Mouse (Mus musculus): ENCODE measurements around the gene Copz1. TPM values are rescaled to one million over a fixed set of nuclear protein-coding genes. Genes with fewer than 3 reads are reported as not detected.

The Copz1 gene
- polyA plus RNA-seq, 1 experiment from 2014 or later, result 289 TPM

DNA sequence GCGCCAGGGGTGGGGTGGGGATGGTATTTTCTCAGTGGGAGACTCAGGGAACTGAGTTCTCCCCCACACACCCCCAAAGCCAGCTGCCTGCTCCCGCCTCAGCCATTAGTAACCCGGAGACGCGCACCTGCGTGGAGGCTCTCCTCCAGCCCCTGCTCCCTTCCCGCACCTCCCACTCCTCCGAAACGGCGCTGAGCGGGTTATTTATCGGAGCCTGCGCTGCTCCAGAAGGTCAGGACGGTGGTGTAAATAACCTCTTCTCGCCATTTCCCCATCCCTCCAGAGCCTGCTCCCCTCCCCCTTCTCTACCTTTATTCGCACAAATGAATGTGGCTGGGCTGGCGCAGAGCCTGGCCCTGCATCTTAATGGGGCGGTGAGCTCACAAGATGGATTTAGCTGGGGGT lies 27.6 kb downstream of the Copz1 start:
- WGBS, result 6% methylated on average over 18 of the region's 18 CpGs
- ATAC-seq (ENCODE audit: insufficient number of reproducible peaks, insufficient read depth, low FRiP score, low read depth), result peak; percentile 5; the same call in 1 of the 2 replicates

DNA sequence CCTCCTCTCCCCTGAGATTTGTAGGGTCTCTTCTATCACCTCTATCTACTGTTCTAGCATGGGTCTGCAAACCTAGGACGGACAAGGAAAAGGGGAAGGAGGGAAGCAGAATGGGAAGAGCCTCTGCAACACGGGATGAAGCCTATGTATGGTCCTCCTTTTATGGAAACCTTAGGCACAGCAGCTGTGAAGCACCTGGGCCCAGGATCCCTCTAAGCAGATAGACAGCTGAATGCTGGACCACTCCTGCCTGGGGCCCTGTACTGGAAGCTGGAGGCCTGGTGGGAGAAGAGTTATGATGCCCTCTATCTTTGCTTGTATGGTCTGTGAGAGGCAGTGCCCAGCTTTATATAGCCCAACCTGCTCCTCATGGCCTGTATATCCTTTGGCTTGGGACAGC lies 28.0 kb downstream of the Copz1 start:
- H3K9me3 ChIP-seq (ENCODE audit: control insufficient read depth, low read depth, low read length), result no peaks in the 10 kb centered on the region
- no peaks in the 10 kb centered on the region for H3K27me3 ChIP-seq (ENCODE audit: control insufficient read depth, insufficient read depth, low read length)
- H3K4me1 ChIP-seq (ENCODE audit: control insufficient read depth, insufficient read depth, low read length), result peaks cover 63% of the 10 kb centered on the region
- H3K9ac ChIP-seq (replicated peaks; ENCODE audit: low read depth, low read length), result no peak overlapping the region
- H3K36me3 ChIP-seq (ENCODE audit: control insufficient read depth, insufficient read depth, low read length), result peaks cover 24% of the 10 kb centered on the region; the same call in 1 of the 2 replicates
- 15% methylated on average over 2 of the region's 2 CpGs for WGBS
- no peak for ATAC-seq (ENCODE audit: insufficient number of reproducible peaks, insufficient read depth, low FRiP score, low read depth)
- H3K4me2 ChIP-seq (replicated peaks; ENCODE audit: low read depth, low read length), result peak overlapping the region; percentile 30
- H3K4me3 ChIP-seq (ENCODE audit: low read depth, low read length), result no peak overlapping the region
- peak overlapping the region; percentile 90 for H3K27ac ChIP-seq (ENCODE audit: low read length)

More for the DNA sequence above, 27.6 kb downstream of the Copz1 start:
- H3K4me3 ChIP-seq (ENCODE audit: low read depth, low read length), result no peak overlapping the region
- H3K36me3 ChIP-seq (ENCODE audit: control insufficient read depth, insufficient read depth, low read length), result peaks cover 28% of the 10 kb centered on the region; the same call in 1 of the 2 replicates
- no peak overlapping the region for H3K9ac ChIP-seq (replicated peaks; ENCODE audit: low read depth, low read length)
- H3K27ac ChIP-seq (ENCODE audit: low read length), result peak overlapping the region; percentile 90
- no peaks in the 10 kb centered on the region for H3K27me3 ChIP-seq (ENCODE audit: control insufficient read depth, insufficient read depth, low read length)
- H3K9me3 ChIP-seq (ENCODE audit: control insufficient read depth, low read depth, low read length), result no peaks in the 10 kb centered on the region
- H3K4me1 ChIP-seq (ENCODE audit: control insufficient read depth, insufficient read depth, low read length), result peaks cover 63% of the 10 kb centered on the region
- peak overlapping the region; percentile 30 for H3K4me2 ChIP-seq (replicated peaks; ENCODE audit: low read depth, low read length)

DNA sequence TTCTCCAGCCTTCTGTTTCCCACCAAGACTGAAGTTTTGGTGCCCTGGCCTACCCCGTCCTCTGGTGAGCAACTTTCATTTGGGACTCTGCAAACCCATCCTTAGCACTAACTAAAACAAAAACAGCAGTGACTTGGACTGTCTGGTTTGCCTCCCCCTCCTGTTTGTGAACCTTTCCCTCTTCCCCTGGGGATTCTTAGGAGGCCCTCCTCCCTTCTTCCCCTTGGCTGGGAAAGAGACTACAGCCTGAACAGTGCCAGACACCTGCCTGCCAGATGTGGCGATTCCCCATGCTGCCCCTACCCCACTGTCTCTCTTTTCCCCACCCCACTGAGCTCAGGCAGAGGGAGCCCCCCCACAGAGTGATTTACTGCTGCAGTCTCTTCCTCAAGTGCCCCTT lies 28.5 kb downstream of the Copz1 start:
- WGBS, result 37% methylated on average over 2 of the region's 2 CpGs
- Histone ChIP-seq H3K9me3 (ENCODE audit: control insufficient read depth, low read depth, low read length) (no peaks in the 10 kb centered on the region), H3K9ac (replicated peaks; ENCODE audit: low read depth, low read length) (no peak overlapping the region), H3K4me1 (ENCODE audit: control insufficient read depth, insufficient read depth, low read length) (peaks cover 64% of the 10 kb centered on the region), H3K36me3 (ENCODE audit: control insufficient read depth, insufficient read depth, low read length) (peaks cover 24% of the 10 kb centered on the region; the same call in 1 of the 2 replicates), H3K4me3 (ENCODE audit: low read depth, low read length) (no peak overlapping the region), H3K27ac (ENCODE audit: low read length) (peak overlapping the region; percentile 90), H3K4me2 (replicated peaks; ENCODE audit: low read depth, low read length) (no peak overlapping the region), H3K27me3 (ENCODE audit: control insufficient read depth, insufficient read depth, low read length) (no peaks in the 10 kb centered on the region)
- no peak for ATAC-seq (ENCODE audit: insufficient number of reproducible peaks, insufficient read depth, low FRiP score, low read depth)

DNA sequence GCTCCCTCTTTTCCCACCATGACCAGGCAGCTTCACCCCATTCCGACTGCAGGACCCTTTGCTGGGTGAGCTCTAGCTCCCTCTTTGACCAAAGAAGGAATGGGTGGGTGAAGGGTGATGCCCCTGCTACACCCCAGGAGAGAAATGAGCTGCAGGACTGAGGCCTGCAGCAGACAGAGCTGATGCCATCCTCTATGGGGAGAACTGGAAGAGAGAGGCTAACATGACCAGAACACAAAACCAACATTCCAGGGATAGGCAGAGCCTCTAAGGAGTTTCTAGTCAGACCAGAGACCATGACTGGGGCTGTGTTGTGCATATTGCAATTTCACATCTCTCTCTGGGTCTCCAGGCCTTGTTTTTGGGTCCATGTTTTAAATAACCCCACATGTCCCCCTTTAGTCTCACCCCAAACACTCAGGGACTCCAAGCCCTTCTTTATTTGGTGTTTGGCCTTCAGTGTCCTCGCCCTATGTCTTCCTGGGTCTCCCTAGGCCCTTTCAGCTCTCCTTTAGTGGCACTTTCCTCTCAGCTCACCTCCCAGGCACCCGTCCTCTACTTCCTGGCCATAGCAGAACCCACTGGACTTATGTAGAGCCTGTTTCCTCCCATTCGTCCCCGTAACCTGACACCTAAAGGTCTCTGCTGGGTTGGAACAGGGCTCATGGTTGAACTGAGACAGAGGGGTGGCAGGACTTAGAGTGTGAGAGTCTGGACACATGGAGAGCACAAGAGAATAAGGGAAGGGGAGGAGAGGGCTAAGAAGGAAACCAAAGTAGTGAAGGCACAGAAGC lies 29.2 kb downstream of the Copz1 start:
- peaks cover 67% of the 10 kb centered on the region for H3K4me1 ChIP-seq (ENCODE audit: control insufficient read depth, insufficient read depth, low read length)
- H3K9me3 ChIP-seq (ENCODE audit: control insufficient read depth, low read depth, low read length), result no peaks in the 10 kb centered on the region
- H3K4me2 ChIP-seq (replicated peaks; ENCODE audit: low read depth, low read length), result no peak overlapping the region
- H3K27me3 ChIP-seq (ENCODE audit: control insufficient read depth, insufficient read depth, low read length), result no peaks in the 10 kb centered on the region
- 34% methylated on average over 5 of the region's 5 CpGs for WGBS
- H3K4me3 ChIP-seq (ENCODE audit: low read depth, low read length), result no peak overlapping the region
- H3K9ac ChIP-seq (replicated peaks; ENCODE audit: low read depth, low read length), result no peak overlapping the region; the same call in 1 of the 2 replicates
- no peak for ATAC-seq (ENCODE audit: insufficient number of reproducible peaks, insufficient read depth, low FRiP score, low read depth)
- peaks cover 22% of the 10 kb centered on the region; the same call in 1 of the 2 replicates for H3K36me3 ChIP-seq (ENCODE audit: control insufficient read depth, insufficient read depth, low read length)
- peak overlapping the region; percentile 90; the same call in 1 of the 2 replicates for H3K27ac ChIP-seq (ENCODE audit: low read length)

DNA sequence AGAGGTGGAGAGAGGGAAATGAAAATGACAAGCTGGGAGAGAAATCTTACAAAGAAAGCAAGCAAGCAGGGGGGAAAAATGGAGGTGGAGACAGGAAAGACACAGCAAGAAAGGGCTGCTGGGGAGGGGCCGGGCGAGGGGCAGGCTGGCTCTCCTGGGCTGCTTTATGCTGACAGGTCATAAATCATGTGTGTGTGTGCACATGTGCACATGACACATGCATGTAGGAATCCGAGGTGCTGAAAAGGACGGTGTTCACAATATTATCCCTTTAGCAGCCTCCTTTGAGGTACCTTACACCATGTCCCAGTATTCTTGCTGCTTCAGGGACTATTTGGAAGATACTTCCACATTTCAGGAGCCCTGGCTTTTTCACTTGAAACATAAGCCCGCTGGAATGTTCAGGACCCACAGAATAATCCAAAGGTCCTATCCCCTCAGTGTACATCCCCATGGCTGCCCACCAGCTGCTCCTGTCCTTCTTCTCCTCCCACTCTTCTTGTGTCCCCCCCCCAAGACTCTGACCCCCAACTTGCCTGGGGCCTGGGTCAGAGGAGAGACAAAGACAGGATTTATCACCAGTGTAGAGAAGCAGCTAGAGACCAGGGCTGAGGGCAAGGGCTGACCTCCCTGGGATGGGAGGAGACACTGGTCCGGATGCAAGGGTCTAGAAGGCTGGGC lies 30.0 kb downstream of the Copz1 start:
- 16% methylated on average over 6 of the region's 6 CpGs for WGBS
- Histone ChIP-seq H3K4me2 (replicated peaks; ENCODE audit: low read depth, low read length) (no peak overlapping the region), H3K9me3 (ENCODE audit: control insufficient read depth, low read depth, low read length) (no peaks in the 10 kb centered on the region), H3K9ac (replicated peaks; ENCODE audit: low read depth, low read length) (no peak overlapping the region), H3K27ac (ENCODE audit: low read length) (peak overlapping the region; percentile 90; the same call in 1 of the 2 replicates), H3K27me3 (ENCODE audit: control insufficient read depth, insufficient read depth, low read length) (no peaks in the 10 kb centered on the region), H3K36me3 (ENCODE audit: control insufficient read depth, insufficient read depth, low read length) (peaks cover 15% of the 10 kb centered on the region; the same call in 1 of the 2 replicates), H3K4me3 (ENCODE audit: low read depth, low read length) (no peak overlapping the region), H3K4me1 (ENCODE audit: control insufficient read depth, insufficient read depth, low read length) (peaks cover 71% of the 10 kb centered on the region)
- no peak for ATAC-seq (ENCODE audit: insufficient number of reproducible peaks, insufficient read depth, low FRiP score, low read depth)

DNA sequence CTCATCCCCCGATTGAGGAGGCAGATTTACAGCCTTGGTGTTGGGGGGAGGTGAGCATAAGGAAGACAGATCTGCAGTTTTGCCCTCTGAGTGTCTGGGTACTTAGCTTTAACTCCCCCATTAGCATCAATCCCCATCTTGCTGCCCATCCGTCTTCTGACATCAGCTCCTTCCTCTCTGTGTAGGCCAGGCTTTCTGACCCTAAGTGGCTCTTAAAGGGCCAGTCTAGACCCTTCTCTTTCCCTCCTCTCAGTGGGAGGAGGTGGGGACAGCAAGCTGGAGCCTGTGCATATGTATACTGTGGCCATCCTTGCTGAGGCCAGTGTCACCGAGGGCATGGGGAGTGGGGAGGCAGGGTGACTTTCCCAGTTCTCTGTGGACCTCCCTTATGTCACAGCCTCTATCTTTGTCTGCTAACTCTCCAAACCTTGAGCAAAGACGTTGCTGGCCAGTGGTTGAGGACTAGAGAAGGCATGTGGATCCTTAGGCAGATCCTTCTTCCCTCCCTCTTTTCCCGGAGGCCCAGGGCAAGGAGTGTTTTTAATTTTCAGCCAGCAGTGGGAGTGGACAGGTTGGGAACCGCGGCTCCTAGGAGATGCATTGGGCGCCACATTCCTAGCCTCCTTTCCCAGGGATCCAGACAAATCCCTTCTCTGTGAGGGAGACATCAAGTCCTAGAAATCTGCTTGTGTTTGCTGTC lies 31.6 kb downstream of the Copz1 start:
- Histone ChIP-seq H3K4me3 (ENCODE audit: low read depth, low read length) (peak overlapping the region; percentile 38), H3K27ac (ENCODE audit: low read length) (peak overlapping the region; percentile 87), H3K4me2 (replicated peaks; ENCODE audit: low read depth, low read length) (peak overlapping the region; percentile 66), H3K9me3 (ENCODE audit: control insufficient read depth, low read depth, low read length) (no peaks in the 10 kb centered on the region), H3K27me3 (ENCODE audit: control insufficient read depth, insufficient read depth, low read length) (no peaks in the 10 kb centered on the region), H3K9ac (replicated peaks; ENCODE audit: low read depth, low read length) (peak overlapping the region; percentile 54), H3K4me1 (ENCODE audit: control insufficient read depth, insufficient read depth, low read length) (peaks cover 74% of the 10 kb centered on the region), H3K36me3 (ENCODE audit: control insufficient read depth, insufficient read depth, low read length) (0 out of 2 replicates have a peak, but pooled peaks cover 1% of the 10 kb centered on the region)
- no peak for ATAC-seq (ENCODE audit: insufficient number of reproducible peaks, insufficient read depth, low FRiP score, low read depth)
- 6% methylated on average over 8 of the region's 8 CpGs for WGBS

DNA sequence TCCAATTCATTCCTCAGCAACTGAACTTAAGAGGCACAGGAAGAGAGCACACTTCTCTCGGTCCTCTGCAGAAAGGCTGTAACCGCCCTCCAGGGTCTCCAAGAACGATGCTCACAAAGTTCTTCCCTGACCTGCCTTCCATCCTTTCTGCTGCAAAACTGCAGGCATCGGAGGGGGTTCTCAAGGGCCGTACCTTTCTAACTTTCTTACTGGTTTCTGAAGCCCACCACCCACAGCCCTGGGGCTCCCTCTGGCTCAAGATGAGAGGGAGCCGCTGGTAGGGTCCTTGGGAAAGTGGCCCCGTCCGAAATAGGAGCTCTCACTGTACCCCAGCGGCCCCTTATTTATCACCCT lies 32.1 kb downstream of the Copz1 start:
- H3K4me3 ChIP-seq (ENCODE audit: low read depth, low read length), result peak overlapping the region; percentile 38
- no peaks in the 10 kb centered on the region for H3K27me3 ChIP-seq (ENCODE audit: control insufficient read depth, insufficient read depth, low read length)
- ATAC-seq (ENCODE audit: insufficient number of reproducible peaks, insufficient read depth, low FRiP score, low read depth), result no peak
- H3K4me2 ChIP-seq (replicated peaks; ENCODE audit: low read depth, low read length), result peak overlapping the region; percentile 66
- no peaks in the 10 kb centered on the region for H3K36me3 ChIP-seq (ENCODE audit: control insufficient read depth, insufficient read depth, low read length)
- H3K9me3 ChIP-seq (ENCODE audit: control insufficient read depth, low read depth, low read length), result no peaks in the 10 kb centered on the region
- H3K27ac ChIP-seq (ENCODE audit: low read length), result peak overlapping the region; percentile 87
- peaks cover 69% of the 10 kb centered on the region for H3K4me1 ChIP-seq (ENCODE audit: control insufficient read depth, insufficient read depth, low read length)
- H3K9ac ChIP-seq (replicated peaks; ENCODE audit: low read depth, low read length), result peak overlapping the region; percentile 54
- 1% methylated on average over 9 of the region's 9 CpGs for WGBS

DNA sequence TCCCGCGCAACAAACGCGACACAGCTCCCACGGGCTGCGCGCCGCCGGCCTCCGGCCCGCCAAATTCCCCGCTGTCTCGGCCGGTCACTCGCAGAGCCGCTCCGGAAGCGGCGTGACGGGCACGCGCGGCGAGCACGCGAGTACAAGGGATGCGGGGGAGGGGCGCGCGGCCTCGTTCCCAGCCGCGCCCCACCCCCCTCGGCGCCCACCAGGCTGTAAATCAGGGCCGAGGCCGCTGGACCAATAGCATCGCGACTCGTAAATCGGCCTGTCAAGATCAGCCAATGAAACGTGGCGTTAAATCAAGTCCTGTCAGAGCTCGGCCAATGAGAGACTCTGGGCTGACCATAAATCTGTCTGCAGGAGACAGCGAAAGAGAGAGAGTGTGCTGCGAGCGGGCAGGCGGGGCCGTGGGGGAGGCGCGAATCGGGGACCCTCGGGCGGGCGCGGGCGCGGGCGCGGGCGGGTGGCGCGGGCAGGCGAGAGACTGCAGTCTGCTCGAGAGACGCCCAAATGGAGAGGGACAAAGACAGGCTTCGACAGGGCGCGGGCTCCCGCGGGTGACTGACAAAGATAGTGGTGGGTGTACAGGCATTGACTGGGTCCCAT lies 32.7 kb downstream of the Copz1 start:
- Histone ChIP-seq H3K27ac (ENCODE audit: low read length) (peak overlapping the region; percentile 87), H3K9me3 (ENCODE audit: control insufficient read depth, low read depth, low read length) (no peaks in the 10 kb centered on the region), H3K4me2 (replicated peaks; ENCODE audit: low read depth, low read length) (peak overlapping the region; percentile 66), H3K4me3 (ENCODE audit: low read depth, low read length) (peak overlapping the region; percentile 38), H3K36me3 (ENCODE audit: control insufficient read depth, insufficient read depth, low read length) (no peaks in the 10 kb centered on the region), H3K27me3 (ENCODE audit: control insufficient read depth, insufficient read depth, low read length) (no peaks in the 10 kb centered on the region), H3K9ac (replicated peaks; ENCODE audit: low read depth, low read length) (peak overlapping the region; percentile 57), H3K4me1 (ENCODE audit: control insufficient read depth, insufficient read depth, low read length) (peaks cover 64% of the 10 kb centered on the region)
- ATAC-seq (ENCODE audit: insufficient number of reproducible peaks, insufficient read depth, low FRiP score, low read depth), result peak; percentile 95
- under 1% methylated on average over 71 of the region's 71 CpGs for WGBS
